Mouse (Mus musculus) lung, postnatal 36 days (tissue): Measurements from ENCODE around the gene Rab21.
A peak's percentile ranks its signal among the peaks of the same experiment; 100 is the strongest.

Source experiments
- DNase-seq: peaks from one replicate; pipeline ENCODE4 v3.0.0; 2022; ENCODE audit warnings: mixed read lengths

The Rab21 gene

GRCm38 (mm10) chr10:115315473-115316171, at the start of gene Rab21:
Rab21 (minus strand) TSS chr10:115315594.
- peak; percentile 98 for DNase-seq

- DNase-seq = no peak
Measured at GRCm38 (mm10) chr10:115363151-115363550, 47.8 kb upstream of the Rab21 start.

GRCm38 (mm10) chr10:115362623-115362964, 47.2 kb upstream of the Rab21 start:
- no peak for DNase-seq

GRCm38 (mm10) chr10:115361840-115362622, 46.6 kb upstream of the Rab21 start, which contains the start of gene Tmem19:
Tmem19 (minus strand) TSS chr10:115362501.
- peak; percentile 97 for DNase-seq

GRCm38 (mm10) chr10:115359066-115359465, 43.7 kb upstream of the Rab21 start:
- DNase-seq = no peak

GRCm38 (mm10) chr10:115358216-115358919, 43.0 kb upstream of the Rab21 start:
- DNase-seq = no peak

- DNase-seq = no peak
Measured at GRCm38 (mm10) chr10:115356106-115356505, 40.7 kb upstream of the Rab21 start.

- no peak for DNase-seq
Measured at GRCm38 (mm10) chr10:115355016-115355415, 39.6 kb upstream of the Rab21 start.

GRCm38 (mm10) chr10:115354553-115354952, 39.2 kb upstream of the Rab21 start:
- no peak for DNase-seq

GRCm38 (mm10) chr10:115350810-115351397, 35.5 kb upstream of the Rab21 start:
- DNase-seq = no peak

- no peak for DNase-seq
Measured at GRCm38 (mm10) chr10:115349509-115349908, 34.1 kb upstream of the Rab21 start.

GRCm38 (mm10) chr10:115349029-115349428, 33.6 kb upstream of the Rab21 start:
- DNase-seq = no peak

- DNase-seq = no peak
Measured at GRCm38 (mm10) chr10:115348131-115348530, 32.7 kb upstream of the Rab21 start.

GRCm38 (mm10) chr10:115346444-115346843, 31.1 kb upstream of the Rab21 start:
- no peak for DNase-seq

GRCm38 (mm10) chr10:115342771-115343425, 27.5 kb upstream of the Rab21 start:
- peak; percentile 21 for DNase-seq

- no peak for DNase-seq
Measured at GRCm38 (mm10) chr10:115339820-115340328, 24.5 kb upstream of the Rab21 start.

- no peak for DNase-seq
Measured at GRCm38 (mm10) chr10:115336901-115337300, 21.5 kb upstream of the Rab21 start.

- no peak for DNase-seq
Measured at GRCm38 (mm10) chr10:115333528-115333927, 18.1 kb upstream of the Rab21 start.

GRCm38 (mm10) chr10:115332997-115333396, 17.6 kb upstream of the Rab21 start:
- DNase-seq = no peak

- no peak for DNase-seq
Measured at GRCm38 (mm10) chr10:115332420-115332952, 17.1 kb upstream of the Rab21 start.

- no peak for DNase-seq
Measured at GRCm38 (mm10) chr10:115329010-115329530, 13.7 kb upstream of the Rab21 start.

GRCm38 (mm10) chr10:115328514-115328913, 13.1 kb upstream of the Rab21 start:
- peak; percentile 51 for DNase-seq
